8 mouse cellular contexts compared by ENCODE assay signal in genomic region chr1:171037861-171038721, GRCm38 (mm10). TPM values are rescaled to one million over a fixed set of nuclear protein-coding genes. Genes with fewer than 3 reads are reported as not detected.
DNase-seq lines count a peak whose midpoint lies in the region; ATAC-seq lines count a peak whose summit lies in the region.

No protein-coding gene starts in this region.

- peak; percentile 83 to 86 for DNase-seq in adrenal gland, adult 18-20 months (ENCODE audit: low spot score in 2 of 2)
- peak; percentile 83 for DNase-seq in embryo, embryonic 11 days
- DNase-seq in gastrocnemius, postnatal 25 days = peak; percentile 68
- peak; percentile 100 for DNase-seq in intestine, embryonic 14.5 days (ENCODE audit: low spot score)
- peak; percentile 88 to 90 for DNase-seq in left cerebral cortex, postnatal 14 days (ENCODE audit: low spot score in 2 of 2)
- DNase-seq in right cerebral cortex, postnatal 14 days = peak; percentile 69
- peak; percentile 79 to 86 for DNase-seq in urinary bladder, postnatal 36 days (ENCODE audit: low spot score in 2 of 2)

- peak overlapping the region; percentile 85 for H3K27ac ChIP-seq in intestine, embryonic 14.5 days (ENCODE audit: low read depth)

- peaks cover 8% of the 10 kb centered on the region for H3K27me3 ChIP-seq in intestine, embryonic 14.5 days (replicated peaks; ENCODE audit: control insufficient read depth, insufficient read depth, low read length)

- under 1% methylated on average over 47 of the region's 47 CpGs for WGBS in intestine, embryonic 14.5 days

- ATAC-seq in intestine, embryonic 14.5 days (replicated peaks; ENCODE audit: low FRiP score, low TSS enrichment, low read depth) = peak; percentile 86
- ATAC-seq in megakaryocyte-erythroid progenitor cell, adult 5-6 weeks (replicated peaks; ENCODE audit: low FRiP score, low TSS enrichment, poor library complexity, severe bottlenecking) = peak; percentile 36

- peak overlapping the region; percentile 67 for H3K4me2 ChIP-seq in intestine, embryonic 14.5 days (ENCODE audit: low read length)

- 0 out of 2 replicates have a peak, but pooled peaks cover 9% of the 10 kb centered on the region for H3K4me1 ChIP-seq in intestine, embryonic 14.5 days (replicated peaks; ENCODE audit: control insufficient read depth, insufficient read depth, low read length)

- H3K9me3 ChIP-seq in intestine, embryonic 14.5 days (ENCODE audit: control insufficient read depth, low read length) = no peaks in the 10 kb centered on the region

- peak overlapping the region; percentile 99 for H3K4me3 ChIP-seq in intestine, embryonic 14.5 days (ENCODE audit: low read depth, low read length)

- no peaks in the 10 kb centered on the region for H3K36me3 ChIP-seq in intestine, embryonic 14.5 days (ENCODE audit: control insufficient read depth, insufficient read depth, low read length)

- intact Hi-C loops in left cerebral cortex, postnatal 14 days (cut with DNase I) = loop anchor here (2.0 kb wide), 1 partner anchor 65 kb away; no protein-coding TSS in a partner anchor

- peak overlapping the region; percentile 66 for H3K9ac ChIP-seq in intestine, embryonic 14.5 days (ENCODE audit: low read length)

RNA-seq across cellular contexts. Expression of gene Fcgr4, which starts 19.4 kb away (rescaled TPM):
- total RNA-seq in adrenal gland, adult 18-20 months (2021) = 10 to 100 TPM in 1 of 2 experiments, 1 to 10 TPM in 1; 5.8 to 13.0 TPM
- not detected for total RNA-seq in gastrocnemius, postnatal 25 days (2021)
- 1.0 and 1.1 TPM in 2 replicates for polyA plus RNA-seq in intestine, embryonic 14.5 days (2014; fragmentation: Nextera tagmentation; extraction: Ambion mirVana)
- not detected for total RNA-seq in left cerebral cortex, postnatal 14 days (2021)
- 0.40 TPM in 1 of 2 replicates, not detected in the other for total RNA-seq in megakaryocyte-erythroid progenitor cell, adult 5-6 weeks (2014; fragmentation: Nextera tagmentation)
- total RNA-seq in megakaryocyte-erythroid progenitor cell, adult 5-6 weeks (2017) = not detected in 2 replicates

RNA-seq across cellular contexts. Expression of gene Fcgr3, which starts 26.6 kb away (rescaled TPM):
- 10 to 100 TPM; 17.7 to 32.8 TPM for total RNA-seq in adrenal gland, adult 18-20 months (2021)
- 1 to 10 TPM; 3.7 to 4.6 TPM for total RNA-seq in gastrocnemius, postnatal 25 days (2021)
- polyA plus RNA-seq in intestine, embryonic 14.5 days (2014; fragmentation: Nextera tagmentation; extraction: Ambion mirVana) = 10.7 and 12.7 TPM in 2 replicates
- total RNA-seq in left cerebral cortex, postnatal 14 days (2021) = 10 to 100 TPM; 10.3 to 10.8 TPM
- total RNA-seq in megakaryocyte-erythroid progenitor cell, adult 5-6 weeks (2014; fragmentation: Nextera tagmentation) = 1.4 and 6.3 TPM in 2 replicates
- total RNA-seq in megakaryocyte-erythroid progenitor cell, adult 5-6 weeks (2017) = 1.9 and 2.2 TPM in 2 replicates

Comparison
In these comparisons a context has a peak if more than half of its experiments do, and no peak if none do; other contexts are left out.
1. Peak in every context shown above with its lines: DNase-seq, ATAC-seq, H3K4me3 ChIP-seq and H3K27ac ChIP-seq.
2. RNA of gene Fcgr4, which starts 19.4 kb away (total RNA-seq): 5.8 to 13.0 TPM in adrenal gland, adult 18-20 months; not detected in gastrocnemius, postnatal 25 days, not detected in left cerebral cortex, postnatal 14 days and 0.40 TPM in megakaryocyte-erythroid progenitor cell, adult 5-6 weeks; every median in the first group is over 4 times any median in the second.